Mouse (Mus musculus) liver, embryonic 12.5 days (tissue): ENCODE measurements around the gene Tex14. TPM values are rescaled to one million over a fixed set of nuclear protein-coding genes. Genes with fewer than 3 reads are reported as not detected.

Experiments
- ATAC-seq: fragments of 200-750 bp; cut with Nextera tagmentation; 2 replicates; pipeline ENCODE4 v1.8.0; 2017; ENCODE audit warnings: moderate number of reproducible peaks, mild to moderate bottlenecking, moderate library complexity
- H3K27ac ChIP-seq: fragments of 300-500 bp; sonication (generic); 2 replicates; pipeline ENCODE4 v1.5.1; 2016; ENCODE audit warnings: mild to moderate bottlenecking
- H3K27me3 ChIP-seq: fragments of 300-500 bp; sonication (generic); replicated peaks from 2 replicates; pipeline ENCODE4 v1.6.1; 2016; ENCODE audit warnings: mild to moderate bottlenecking, moderate library complexity
- H3K36me3 ChIP-seq: fragments of 300-500 bp; sonication (generic); 2 replicates; pipeline ENCODE4 v1.6.1; 2016; ENCODE audit warnings: mild to moderate bottlenecking, moderate library complexity
- H3K4me1 ChIP-seq: fragments of 300-500 bp; sonication (generic); 2 replicates; pipeline ENCODE4 v1.6.1; 2016
- H3K4me2 ChIP-seq: fragments of 300-500 bp; sonication (generic); 2 replicates; pipeline ENCODE4 v1.6.1; 2016; ENCODE audit warnings: mild to moderate bottlenecking, moderate library complexity
- H3K4me3 ChIP-seq: fragments of 300-500 bp; sonication (generic); 2 replicates; pipeline ENCODE4 v1.5.1; 2016; ENCODE audit warnings: mild to moderate bottlenecking, moderate library complexity
- H3K9ac ChIP-seq: fragments of 300-500 bp; sonication (generic); 2 replicates; pipeline ENCODE4 v1.6.1; 2016; ENCODE audit warnings: mild to moderate bottlenecking, moderate library complexity
- H3K9me3 ChIP-seq: fragments of 300-500 bp; sonication (generic); replicated peaks from 2 replicates; pipeline ENCODE4 v1.6.1; 2016; ENCODE audit warnings: mild to moderate bottlenecking, moderate library complexity
- WGBS: fragments of 180-500 bp; shearing (Covaris S2); methylation state at CpG from one replicate; pipeline ENCODE4 v1.1.7; 2016; ENCODE audit not compliant: insufficient replicate concordance; 5-methylcytosine and 5-hydroxymethylcytosine counted together
- polyA plus RNA-seq: library from polyadenylated mRNA; unstranded; fragments of >200 nt; fragmentation: Nextera tagmentation; extraction: Ambion mirVana; gene quantifications from 2 replicates; pipeline ENCODE4 v1.2.1, GENCODE M21; 2016

Gene Tex14
- polyA plus RNA-seq, 1 experiment from 2014 or later, result not detected

- Histone ChIP-seq H3K4me2 (no peak overlapping the region), H3K27me3 (no peaks in the 10 kb centered on the region; the same call in 1 of the 2 replicates), H3K27ac (no peak overlapping the region), H3K4me3 (no peak overlapping the region), H3K9ac (no peak overlapping the region), H3K4me1 (peaks cover 10% of the 10 kb centered on the region; the same call in 1 of the 2 replicates), H3K36me3 (no peaks in the 10 kb centered on the region), H3K9me3 (no peaks in the 10 kb centered on the region)
- ATAC-seq, result no peak
Measured at GRCm38 (mm10) chr11:87507043-87507442, 102.2 kb downstream of the Tex14 start.

GRCm38 (mm10) chr11:87519260-87519659, 114.4 kb downstream of the Tex14 start:
- 4% methylated on average over 2 of the region's 2 CpGs for WGBS
- ATAC-seq, result peak; percentile 81

GRCm38 (mm10) chr11:87523466-87523865, 118.6 kb downstream of the Tex14 start:
- WGBS, result 42% methylated on average over 5 of the region's 5 CpGs
- no peak overlapping the region for H3K4me3 ChIP-seq
- no peaks in the 10 kb centered on the region for H3K36me3 ChIP-seq
- no peak overlapping the region for H3K27ac ChIP-seq
- no peak for ATAC-seq
- no peaks in the 10 kb centered on the region for H3K27me3 ChIP-seq
- peaks cover 32% of the 10 kb centered on the region for H3K4me1 ChIP-seq
- no peak overlapping the region for H3K4me2 ChIP-seq
- H3K9me3 ChIP-seq, result no peaks in the 10 kb centered on the region
- H3K9ac ChIP-seq, result no peak overlapping the region

More at GRCm38 (mm10) chr11:87519260-87519659, 114.4 kb downstream of the Tex14 start:
- H3K36me3 ChIP-seq, result no peaks in the 10 kb centered on the region
- no peak overlapping the region for H3K9ac ChIP-seq
- H3K9me3 ChIP-seq, result no peaks in the 10 kb centered on the region
- no peak overlapping the region for H3K27ac ChIP-seq
- H3K4me1 ChIP-seq, result peaks cover 23% of the 10 kb centered on the region
- H3K4me2 ChIP-seq, result no peak overlapping the region
- no peak overlapping the region for H3K4me3 ChIP-seq
- H3K27me3 ChIP-seq, result no peaks in the 10 kb centered on the region

- no peak overlapping the region for H3K4me2 ChIP-seq
- 0 out of 2 replicates have a peak, but pooled peaks have one; percentile 46 for ATAC-seq
Measured at GRCm38 (mm10) chr11:87523967-87524366, 119.1 kb downstream of the Tex14 start.

GRCm38 (mm10) chr11:87524780-87525179, 119.9 kb downstream of the Tex14 start:
- Histone ChIP-seq H3K9me3 (no peaks in the 10 kb centered on the region), H3K27me3 (no peaks in the 10 kb centered on the region), H3K4me1 (peaks cover 25% of the 10 kb centered on the region), H3K4me2 (no peak overlapping the region), H3K27ac (no peak overlapping the region), H3K36me3 (no peaks in the 10 kb centered on the region), H3K9ac (no peak overlapping the region), H3K4me3 (no peak overlapping the region)
- no peak for ATAC-seq

More at GRCm38 (mm10) chr11:87523967-87524366, 119.1 kb downstream of the Tex14 start:
- Histone ChIP-seq H3K9me3 (no peaks in the 10 kb centered on the region), H3K27me3 (no peaks in the 10 kb centered on the region), H3K9ac (no peak overlapping the region), H3K36me3 (no peaks in the 10 kb centered on the region), H3K27ac (no peak overlapping the region), H3K4me1 (peaks cover 29% of the 10 kb centered on the region), H3K4me3 (no peak overlapping the region)

GRCm38 (mm10) chr11:87527364-87527763, 122.5 kb downstream of the Tex14 start:
- no peak overlapping the region for H3K27ac ChIP-seq
- ATAC-seq, result no peak
- H3K36me3 ChIP-seq, result no peaks in the 10 kb centered on the region
- H3K27me3 ChIP-seq, result no peaks in the 10 kb centered on the region
- 61% methylated on average over 3 of the region's 3 CpGs for WGBS
- H3K4me2 ChIP-seq, result no peak overlapping the region
- H3K4me3 ChIP-seq, result no peak overlapping the region
- H3K9ac ChIP-seq, result no peak overlapping the region
- no peaks in the 10 kb centered on the region for H3K9me3 ChIP-seq
- peaks cover 25% of the 10 kb centered on the region for H3K4me1 ChIP-seq

- WGBS, result 38% methylated on average over 4 of the region's 4 CpGs
- Histone ChIP-seq H3K36me3 (no peaks in the 10 kb centered on the region), H3K4me2 (no peak overlapping the region), H3K4me1 (peaks cover 22% of the 10 kb centered on the region), H3K4me3 (no peak overlapping the region), H3K9me3 (no peaks in the 10 kb centered on the region), H3K27me3 (no peaks in the 10 kb centered on the region), H3K9ac (no peak overlapping the region), H3K27ac (no peak overlapping the region)
- ATAC-seq, result no peak
Measured at GRCm38 (mm10) chr11:87527990-87528389, 123.1 kb downstream of the Tex14 start.

GRCm38 (mm10) chr11:87531695-87532094, 126.8 kb downstream of the Tex14 start:
- no peak for ATAC-seq
- no peaks in the 10 kb centered on the region for H3K27me3 ChIP-seq
- H3K9me3 ChIP-seq, result no peaks in the 10 kb centered on the region
- no peak overlapping the region for H3K27ac ChIP-seq
- H3K36me3 ChIP-seq, result no peaks in the 10 kb centered on the region
- H3K4me3 ChIP-seq, result no peak overlapping the region
- H3K9ac ChIP-seq, result no peak overlapping the region
- 0 out of 2 replicates have a peak, but pooled peaks cover 3% of the 10 kb centered on the region for H3K4me1 ChIP-seq
- H3K4me2 ChIP-seq, result no peak overlapping the region
- 44% methylated on average over 6 of the region's 6 CpGs for WGBS

- H3K9me3 ChIP-seq, result no peaks in the 10 kb centered on the region
- H3K4me3 ChIP-seq, result no peak overlapping the region
- H3K4me1 ChIP-seq, result no peaks in the 10 kb centered on the region
- H3K27ac ChIP-seq, result no peak overlapping the region
- no peak overlapping the region for H3K9ac ChIP-seq
- no peak for ATAC-seq
- no peaks in the 10 kb centered on the region for H3K27me3 ChIP-seq
- 37% methylated on average over 8 of the region's 8 CpGs for WGBS
- H3K36me3 ChIP-seq, result no peaks in the 10 kb centered on the region
- H3K4me2 ChIP-seq, result no peak overlapping the region
Measured at GRCm38 (mm10) chr11:87542285-87542684, 137.4 kb downstream of the Tex14 start.

- 39% methylated on average over 3 of the region's 3 CpGs for WGBS
- Histone ChIP-seq H3K27ac (no peak overlapping the region), H3K27me3 (no peaks in the 10 kb centered on the region), H3K4me3 (no peak overlapping the region), H3K9ac (no peak overlapping the region), H3K9me3 (no peaks in the 10 kb centered on the region), H3K4me1 (no peaks in the 10 kb centered on the region), H3K36me3 (no peaks in the 10 kb centered on the region), H3K4me2 (no peak overlapping the region)
- ATAC-seq, result no peak
Measured at GRCm38 (mm10) chr11:87542906-87543305, 138.0 kb downstream of the Tex14 start.

GRCm38 (mm10) chr11:87553342-87553741, 148.5 kb downstream of the Tex14 start:
- Histone ChIP-seq H3K4me1 (no peaks in the 10 kb centered on the region), H3K9me3 (no peaks in the 10 kb centered on the region), H3K4me2 (no peak overlapping the region), H3K27me3 (no peaks in the 10 kb centered on the region), H3K36me3 (no peaks in the 10 kb centered on the region), H3K4me3 (no peak overlapping the region), H3K9ac (no peak overlapping the region), H3K27ac (no peak overlapping the region)
- no peak for ATAC-seq
- WGBS, result 61% methylated on average over 4 of the region's 4 CpGs

GRCm38 (mm10) chr11:87554386-87554785, 149.5 kb downstream of the Tex14 start:
- Histone ChIP-seq H3K4me2 (no peak overlapping the region), H3K9me3 (no peaks in the 10 kb centered on the region), H3K27ac (no peak overlapping the region), H3K9ac (no peak overlapping the region), H3K4me1 (no peaks in the 10 kb centered on the region), H3K4me3 (no peak overlapping the region), H3K27me3 (no peaks in the 10 kb centered on the region), H3K36me3 (no peaks in the 10 kb centered on the region)
- no peak for ATAC-seq
- WGBS, result 68% methylated on average over 5 of the region's 5 CpGs

GRCm38 (mm10) chr11:87555106-87555703, 150.3 kb downstream of the Tex14 start:
- Histone ChIP-seq H3K36me3 (no peaks in the 10 kb centered on the region), H3K4me1 (no peaks in the 10 kb centered on the region), H3K9me3 (no peaks in the 10 kb centered on the region), H3K27ac (no peak overlapping the region), H3K4me2 (no peak overlapping the region), H3K27me3 (no peaks in the 10 kb centered on the region), H3K9ac (no peak overlapping the region), H3K4me3 (no peak overlapping the region)
- no peak for ATAC-seq
- 25% methylated on average over 2 of the region's 2 CpGs for WGBS
